ENCODE assay signal across 23 mouse cellular contexts in genomic region chr19:7029531-7029930, GRCm38 (mm10). TPM values are rescaled to one million over a fixed set of nuclear protein-coding genes. Genes with fewer than 3 reads are reported as not detected.
A peak's percentile ranks its signal among the peaks of the same experiment; 100 is the strongest.
DNase-seq lines count a peak whose midpoint lies in the region; ATAC-seq lines count a peak whose summit lies in the region.
"Had no signal": no experiment of that assay in that cellular context is flagged by ENCODE, and none has a peak within 500 bp of the region (broad histone marks: within the 10 kb centered on the region; RNA-seq: fewer than 3 reads in every experiment).

No protein-coding gene starts in this region.

- no peaks in the 10 kb centered on the region for H3K4me1 ChIP-seq in kidney, embryonic 14.5 days (ENCODE audit: control insufficient read depth, insufficient read depth, low read length)
- H3K4me1 ChIP-seq: embryonic facial prominence, embryonic 12.5 days; heart, embryonic 15.5 days; neural tube, embryonic 12.5 days had no signal

- H3K9ac ChIP-seq in kidney, embryonic 14.5 days (ENCODE audit: low read depth, low read length): no peak overlapping the region
- H3K9ac ChIP-seq: embryonic facial prominence, embryonic 12.5 days; heart, embryonic 15.5 days; hindbrain, embryonic 14.5 days; neural tube, embryonic 12.5 days had no signal

- intact Hi-C loops in left cerebral cortex, postnatal 10 days (cut with DNase I): loop anchor here (10.0 kb wide), 1 partner anchor 105 kb away; the partner anchor contains the start of genes Catsperz and Esrra
- intact Hi-C loops in left cerebral cortex, postnatal 25 days (cut with DNase I): loop anchor here (5.0 kb wide), 1 partner anchor 97 kb away; the partner anchor contains the start of gene Kcnk4

- H3K27ac ChIP-seq in kidney, embryonic 14.5 days (ENCODE audit: low read depth, low read length): no peak overlapping the region
- H3K27ac ChIP-seq: embryonic facial prominence, embryonic 12.5 days; heart, adult 2 months; heart, embryonic 15.5 days; hindbrain, embryonic 14.5 days; neural tube, embryonic 12.5 days had no signal

- H3K4me3 ChIP-seq in kidney, embryonic 14.5 days (ENCODE audit: low read length): no peak overlapping the region
- H3K4me3 ChIP-seq: embryonic facial prominence, embryonic 12.5 days; heart, adult 2 months; heart, embryonic 15.5 days; neural tube, embryonic 12.5 days had no signal

- H3K36me3 ChIP-seq in kidney, embryonic 14.5 days (ENCODE audit: control insufficient read depth, insufficient read depth, low read length): peaks cover 95% of the 10 kb centered on the region

- no peaks in the 10 kb centered on the region for H3K27me3 ChIP-seq in kidney, embryonic 14.5 days (ENCODE audit: control insufficient read depth, insufficient read depth, low read length)
- H3K27me3 ChIP-seq: embryonic facial prominence, embryonic 12.5 days; heart, embryonic 15.5 days; neural tube, embryonic 12.5 days had no signal

- H3K4me2 ChIP-seq in kidney, embryonic 14.5 days (replicated peaks; ENCODE audit: low read depth, low read length): no peak overlapping the region
- H3K4me2 ChIP-seq: embryonic facial prominence, embryonic 12.5 days; heart, embryonic 15.5 days; hindbrain, embryonic 14.5 days; neural tube, embryonic 12.5 days had no signal

- 92% methylated on average over 5 of the region's 5 CpGs for WGBS in kidney, embryonic 14.5 days

- ATAC-seq in kidney, embryonic 14.5 days (ENCODE audit: low FRiP score, low TSS enrichment): no peak
- ATAC-seq: inflammation-experienced regulatory T-cells, adult 6 months had no signal

- peak; percentile 66 to 80 for DNase-seq in left cerebral cortex, adult 18-20 months (ENCODE audit: low spot score in 2 of 2)
- DNase-seq in left cerebral cortex, postnatal 10 days (ENCODE audit: extremely low spot score in 1 of 2, low spot score in 2 of 2): no peak
- DNase-seq in frontal cortex, adult 2 months (ENCODE audit: extremely low spot score in 1 of 2, low spot score in 1 of 2): peak; percentile 76 to 79
- peak; percentile 58 to 91 for DNase-seq in left cerebral cortex, postnatal 25 days (ENCODE audit: low spot score in 2 of 2)
- peak; percentile 60 to 80 for DNase-seq in right cerebral cortex, postnatal 36 days (ENCODE audit: low spot score in 2 of 2)
- DNase-seq in ovary, postnatal 36 days (ENCODE audit: low spot score): no peak
- DNase-seq: adrenal gland, postnatal 36 days; cerebellum, adult 18-20 months; cerebellum, postnatal 25 days; gastrocnemius, postnatal 25 days; heart, adult 2 months; heart, postnatal 4 days; kidney, adult 8-10 months; kidney, postnatal 25 days; lung, postnatal 4 days; midbrain, embryonic 14.5 days; thymus, postnatal 14 days had no signal

- H3K9me3 ChIP-seq in kidney, embryonic 14.5 days (ENCODE audit: control insufficient read depth, low read length): no peaks in the 10 kb centered on the region
- H3K9me3 ChIP-seq: embryonic facial prominence, embryonic 12.5 days; heart, embryonic 15.5 days; neural tube, embryonic 12.5 days had no signal

RNA-seq across cellular contexts. Expression of gene Stip1, which starts 10.2 kb away (rescaled TPM):
- 100 to 1,000 TPM; 211 to 217 TPM for total RNA-seq in left cerebral cortex, adult 18-20 months (2021)
- total RNA-seq in left cerebral cortex, postnatal 10 days (2021): 100 to 1,000 TPM; 136 TPM
- 141 and 148 TPM in 2 replicates for polyA plus RNA-seq in frontal cortex, adult 2 months (2012; rRNA removed)
- 100 to 1,000 TPM; 191 to 206 TPM for total RNA-seq in left cerebral cortex, postnatal 25 days (2021)
- 223 and 304 TPM in 2 replicates for polyA plus RNA-seq in kidney, embryonic 14.5 days (2014; fragmentation: Nextera tagmentation; extraction: Ambion mirVana)

RNA-seq across cellular contexts. Expression of gene Fermt3, which starts 10.3 kb away (rescaled TPM):
- total RNA-seq in left cerebral cortex, adult 18-20 months (2021): 1 to 10 TPM; 4.0 to 4.5 TPM
- 1 to 10 TPM; 3.7 to 5.5 TPM for total RNA-seq in left cerebral cortex, postnatal 10 days (2021)
- polyA plus RNA-seq in frontal cortex, adult 2 months (2012; rRNA removed): 5.1 and 5.5 TPM in 2 replicates
- 1 to 10 TPM; 4.1 to 4.2 TPM for total RNA-seq in left cerebral cortex, postnatal 25 days (2021)
- 3.6 and 4.9 TPM in 2 replicates for polyA plus RNA-seq in kidney, embryonic 14.5 days (2014; fragmentation: Nextera tagmentation; extraction: Ambion mirVana)

RNA-seq across cellular contexts. Expression of gene Macrod1, which starts 27.1 kb away (rescaled TPM):
- 10 to 100 TPM; 15.0 to 16.6 TPM for total RNA-seq in left cerebral cortex, adult 18-20 months (2021)
- total RNA-seq in left cerebral cortex, postnatal 10 days (2021): 1 to 10 TPM; 8.0 to 8.9 TPM
- 22.3 and 27.2 TPM in 2 replicates for polyA plus RNA-seq in frontal cortex, adult 2 months (2012; rRNA removed)
- 10 to 100 TPM; 12.2 to 13.2 TPM for total RNA-seq in left cerebral cortex, postnatal 25 days (2021)
- polyA plus RNA-seq in kidney, embryonic 14.5 days (2014; fragmentation: Nextera tagmentation; extraction: Ambion mirVana): 9.9 and 10.7 TPM in 2 replicates

RNA-seq across cellular contexts. Expression of gene Trpt1, which starts 33.6 kb away (rescaled TPM):
- total RNA-seq in left cerebral cortex, adult 18-20 months (2021): 10 to 100 TPM; 19.6 to 24.6 TPM
- total RNA-seq in left cerebral cortex, postnatal 10 days (2021): 10 to 100 TPM; 20.2 to 20.8 TPM
- 24.7 and 25.4 TPM in 2 replicates for polyA plus RNA-seq in frontal cortex, adult 2 months (2012; rRNA removed)
- 10 to 100 TPM; 18.0 to 22.9 TPM for total RNA-seq in left cerebral cortex, postnatal 25 days (2021)
- polyA plus RNA-seq in kidney, embryonic 14.5 days (2014; fragmentation: Nextera tagmentation; extraction: Ambion mirVana): 9.7 and 12.1 TPM in 2 replicates

RNA-seq across cellular contexts. Expression of gene Nudt22, which starts 33.6 kb away (rescaled TPM):
- total RNA-seq in left cerebral cortex, adult 18-20 months (2021): 10 to 100 TPM; 12.2 to 14.2 TPM
- 1 to 10 TPM; 9.2 to 9.5 TPM for total RNA-seq in left cerebral cortex, postnatal 10 days (2021)
- polyA plus RNA-seq in frontal cortex, adult 2 months (2012; rRNA removed): 12.5 and 12.9 TPM in 2 replicates
- total RNA-seq in left cerebral cortex, postnatal 25 days (2021): 10 to 100 TPM; 12.5 to 14.3 TPM
- polyA plus RNA-seq in kidney, embryonic 14.5 days (2014; fragmentation: Nextera tagmentation; extraction: Ambion mirVana): 20.4 and 22.2 TPM in 2 replicates

Comparison
In these comparisons a context has a peak if more than half of its experiments do, and no peak if none do; other contexts are left out.
1. DNase-seq: peak in left cerebral cortex, adult 18-20 months (2 of 2), frontal cortex, adult 2 months (2 of 2), left cerebral cortex, postnatal 25 days (2 of 2) and right cerebral cortex, postnatal 36 days (2 of 2); none in left cerebral cortex, postnatal 10 days (0 of 2) and ovary, postnatal 36 days (single experiment).